Mouse (Mus musculus) G1E-ER4 (cell line): ENCODE measurements around the gene Arhgef17. TPM values are rescaled to one million over a fixed set of nuclear protein-coding genes. Genes with fewer than 3 reads are reported as not detected.

Experiments used
- GATA1 ChIP-seq: IDR thresholded peaks from one replicate; pipeline ENCODE4 v1.8.0; 2012; ENCODE audit warnings: low read length, inconsistent platforms
- polyA plus RNA-seq: library from polyadenylated mRNA; stranded (reverse); fragments of >175 nt; gene quantifications from 2 replicates; pipeline ENCODE4 v1.2.3, GENCODE M21; 2012

Arhgef17 gene
- polyA plus RNA-seq, 1 experiment: not detected

DNA sequence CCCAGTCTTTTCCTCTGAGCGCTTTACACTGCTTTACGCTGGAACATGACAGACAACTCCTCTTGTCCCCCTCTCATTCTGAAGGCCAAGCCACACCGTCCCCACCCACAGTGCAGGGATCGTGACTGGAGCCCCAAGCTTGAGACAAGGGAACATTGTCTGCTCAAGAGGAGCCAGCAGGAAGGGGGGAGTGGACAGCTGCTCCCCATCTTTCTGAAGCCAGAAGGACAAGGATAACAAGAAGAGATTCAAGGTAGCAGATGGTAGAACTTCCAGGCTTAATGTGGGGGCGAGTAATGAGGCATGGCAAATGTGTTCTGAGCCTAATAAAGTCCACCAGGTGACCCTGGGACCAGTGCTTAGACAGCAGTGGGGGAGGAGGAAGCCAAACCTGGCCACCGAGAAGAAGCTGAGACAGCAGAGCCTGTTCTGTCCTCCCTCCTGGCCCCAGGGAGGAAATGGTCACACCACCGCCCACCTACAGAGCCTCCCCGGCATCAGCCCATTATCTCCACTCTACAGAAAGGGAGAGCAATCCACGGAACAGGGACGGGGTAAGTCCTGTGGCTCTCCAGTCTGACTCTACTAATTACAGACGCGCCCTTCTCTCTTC is 5.5 kb downstream of the Arhgef17 start:
- TF ChIP-seq GATA1: no peak

GRCm38 (mm10) chr7:100924674-100925445 is 7.0 kb downstream of the Arhgef17 start:
- TF ChIP-seq GATA1: no peak

GRCm38 (mm10) chr7:100924200-100924599 is 7.7 kb downstream of the Arhgef17 start:
- TF ChIP-seq GATA1: no peak

DNA sequence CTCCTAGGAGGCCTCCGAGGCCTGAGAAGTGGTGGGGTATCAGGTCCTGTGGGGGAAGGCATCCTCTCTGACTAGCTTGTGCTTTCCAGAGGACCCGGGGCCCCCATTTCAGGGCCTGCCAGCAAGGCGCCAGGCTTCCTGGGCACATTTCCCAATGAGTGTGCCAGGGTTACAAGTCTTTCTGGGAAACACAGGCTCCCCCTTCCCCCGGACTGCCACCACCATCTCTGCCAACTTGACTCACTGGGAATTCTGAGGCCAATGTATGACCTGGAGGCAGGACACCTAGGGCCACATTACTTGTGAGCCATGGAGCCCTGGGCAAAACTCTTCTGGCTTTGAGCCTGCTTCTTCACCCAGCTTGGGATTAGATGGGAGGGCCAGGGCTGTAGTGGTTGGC is 9.0 kb downstream of the Arhgef17 start:
- no peak for TF ChIP-seq GATA1

DNA sequence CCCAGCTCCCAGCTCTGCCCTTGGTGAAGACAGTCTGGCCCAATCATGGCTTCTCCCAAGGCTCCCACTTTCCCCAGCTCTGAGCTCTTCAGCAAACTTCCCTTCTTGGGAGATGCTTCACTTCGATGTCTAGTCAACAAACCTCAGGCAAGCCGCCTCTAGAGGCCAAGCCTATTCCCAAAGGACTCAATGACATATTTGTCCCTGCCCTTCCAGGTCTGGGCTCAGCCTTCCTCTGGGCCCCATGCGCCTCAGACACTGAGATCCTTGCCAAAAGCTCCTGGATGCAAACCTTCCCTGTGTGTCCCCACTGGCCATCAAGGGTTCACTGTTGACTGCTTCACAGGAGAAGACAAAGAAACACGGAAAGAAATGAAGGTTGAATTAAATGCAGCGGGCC is 10.6 kb downstream of the Arhgef17 start:
- no peak for TF ChIP-seq GATA1

GRCm38 (mm10) chr7:100919809-100920107 is 12.1 kb downstream of the Arhgef17 start:
- TF ChIP-seq GATA1: no peak

DNA sequence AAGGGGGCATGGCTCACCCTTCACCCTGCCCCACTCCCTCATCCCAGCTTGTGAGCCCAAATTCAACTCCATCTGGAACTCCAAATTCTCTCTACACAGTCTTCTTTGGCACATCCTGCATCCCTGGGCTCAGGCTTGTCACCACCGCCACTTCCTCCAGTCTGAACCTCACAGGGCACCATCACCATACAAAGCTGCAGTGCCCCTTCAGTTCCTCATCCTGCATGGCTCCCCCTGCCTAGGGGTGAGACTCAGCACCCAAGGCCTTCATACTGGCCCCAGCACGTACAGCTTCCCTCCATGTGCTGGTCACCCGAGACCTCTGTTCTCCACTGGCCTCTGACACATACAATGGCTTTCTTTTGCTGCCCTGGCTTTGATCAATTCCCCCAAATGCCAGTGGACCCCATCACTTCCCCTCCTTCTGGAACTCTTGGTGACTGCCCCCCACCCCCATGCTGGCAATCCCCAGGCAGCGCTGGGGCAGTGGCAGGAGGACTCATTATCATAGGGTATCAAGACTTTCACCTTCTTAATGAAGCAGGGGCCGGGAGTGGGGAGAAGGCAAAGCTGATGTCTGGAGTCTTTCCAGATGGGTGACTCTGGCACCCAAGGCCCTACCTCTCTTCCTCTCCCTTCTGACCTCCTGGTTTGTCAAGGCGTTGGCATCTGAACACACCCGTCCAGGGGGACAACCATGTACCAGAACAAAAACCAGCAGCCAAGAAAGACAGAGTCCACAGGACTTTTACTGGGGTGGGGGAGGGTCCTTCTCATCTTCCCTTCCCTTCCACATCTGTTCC is 12.7 kb downstream of the Arhgef17 start:
- TF ChIP-seq GATA1: no peak

- TF ChIP-seq GATA1: no peak
Observed at GRCm38 (mm10) chr7:100918176-100918575, 13.7 kb downstream of the Arhgef17 start.

GRCm38 (mm10) chr7:100917751-100918150 is 14.2 kb downstream of the Arhgef17 start:
- no peak for TF ChIP-seq GATA1

GRCm38 (mm10) chr7:100916526-100916925 is 15.4 kb downstream of the Arhgef17 start:
- no peak for TF ChIP-seq GATA1

DNA sequence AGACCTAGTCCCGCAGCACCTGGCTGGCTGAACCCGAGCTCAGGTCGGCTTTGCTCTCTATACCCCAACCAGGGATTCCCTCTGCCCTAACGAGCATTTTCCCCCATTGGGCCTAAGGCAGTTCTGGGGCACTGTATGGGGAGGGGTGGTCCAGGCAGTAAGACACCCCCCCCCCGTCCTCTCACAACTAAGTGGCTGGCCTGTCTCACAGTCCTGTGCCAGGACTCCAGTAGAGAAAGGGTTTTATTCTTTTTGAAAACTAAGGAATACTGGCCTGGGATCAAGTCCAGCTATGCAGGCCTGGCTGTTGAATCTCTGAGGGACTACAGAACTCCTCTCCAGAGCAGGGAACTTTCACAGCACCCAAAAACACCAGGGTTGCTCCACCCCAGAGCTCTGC is 16.7 kb downstream of the Arhgef17 start:
- TF ChIP-seq GATA1: no peak

GRCm38 (mm10) chr7:100911791-100912190 is 20.1 kb downstream of the Arhgef17 start:
- no peak for TF ChIP-seq GATA1

DNA sequence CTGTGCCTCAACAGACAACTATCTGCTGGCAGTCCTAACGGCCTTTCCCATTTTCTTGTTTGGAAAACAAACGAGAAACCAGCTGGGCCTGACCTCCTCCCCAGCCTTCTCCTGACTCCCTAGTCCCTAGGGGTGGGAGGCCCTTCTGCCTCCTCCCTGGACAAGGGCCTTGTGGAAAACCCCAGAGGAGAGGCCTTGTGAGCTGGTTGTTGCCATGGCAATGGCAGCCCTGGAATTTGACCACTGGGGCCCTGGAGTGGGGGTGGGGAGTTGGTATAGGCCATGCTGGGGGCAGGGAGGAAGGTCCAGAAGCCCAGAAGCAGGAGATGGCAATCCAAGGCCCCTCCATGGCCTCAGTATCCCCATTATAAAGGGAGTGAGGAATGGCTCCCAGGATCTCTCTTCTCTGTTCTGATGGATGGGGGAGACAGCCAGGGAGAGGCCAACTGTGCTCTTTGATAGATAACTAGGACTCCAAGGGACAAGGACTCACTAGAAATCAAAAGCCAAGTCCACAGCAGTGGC is 20.6 kb downstream of the Arhgef17 start:
- no peak for TF ChIP-seq GATA1

- no peak for TF ChIP-seq GATA1
Observed at GRCm38 (mm10) chr7:100908567-100908966, 23.3 kb downstream of the Arhgef17 start.

DNA sequence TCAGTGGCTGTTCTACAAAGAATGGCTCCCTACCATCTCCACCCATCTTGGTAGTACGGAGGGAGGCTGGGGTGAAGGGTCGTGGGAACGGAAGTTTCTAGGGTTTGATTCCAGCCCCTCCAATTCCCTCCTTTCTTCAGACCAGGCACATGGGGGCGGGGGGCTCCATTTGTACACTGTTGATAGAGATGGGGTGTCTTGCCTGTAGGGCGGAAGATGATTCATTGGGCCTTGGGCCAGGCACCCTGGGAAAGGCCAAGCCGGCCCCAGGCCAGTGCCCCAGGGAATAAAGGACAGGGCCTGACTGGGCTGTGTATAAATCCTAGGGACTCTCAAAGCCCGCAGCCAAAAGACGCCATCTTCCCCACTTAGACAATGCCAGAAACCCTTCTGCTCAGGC is 23.8 kb downstream of the Arhgef17 start:
- no peak for TF ChIP-seq GATA1

DNA sequence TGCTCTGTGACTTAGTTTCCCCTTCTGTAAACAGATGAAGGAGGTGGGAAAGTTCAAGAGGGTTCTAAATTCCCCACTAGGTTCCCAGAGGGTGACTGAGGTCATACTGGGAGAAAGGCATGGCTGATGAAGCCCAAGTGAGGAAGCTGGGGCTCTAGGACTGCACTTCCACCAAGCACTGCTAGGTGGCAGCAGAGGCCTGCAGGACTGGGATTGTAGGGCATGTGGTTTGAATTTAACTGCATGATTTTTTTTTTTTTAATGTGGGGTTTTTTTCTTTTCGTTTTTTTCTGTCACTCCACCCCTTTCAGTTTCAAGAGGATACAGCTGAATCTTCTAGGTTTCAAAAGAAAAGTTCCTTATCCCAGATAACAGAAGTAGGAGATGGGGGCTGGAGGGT is 24.7 kb downstream of the Arhgef17 start:
- no peak for TF ChIP-seq GATA1
